Mouse (Mus musculus) lung, adult 2 months (tissue): ENCODE results near the gene Olfr823.
"Not testable (repeated sequence)": the region's sequence is repeated elsewhere in the genome, so short reads cannot be mapped to it uniquely, and the experiment has no call there.

Experiments
- CTCF ChIP-seq: fragments of 200-500 bp; IDR thresholded peaks from 2 replicates; pipeline ENCODE4 v1.5.1; 2011; ENCODE audit warnings: mild to moderate bottlenecking, low read length, control low read depth; ENCODE audit not compliant: insufficient read depth
- POLR2A ChIP-seq: fragments of 200-500 bp; IDR thresholded peaks from 2 replicates; pipeline ENCODE4 v1.6.1; 2011; ENCODE audit warnings: low read depth, mild to moderate bottlenecking, control low read depth, low read length, borderline replicate concordance; ENCODE audit errors: extremely low read depth

DNA sequence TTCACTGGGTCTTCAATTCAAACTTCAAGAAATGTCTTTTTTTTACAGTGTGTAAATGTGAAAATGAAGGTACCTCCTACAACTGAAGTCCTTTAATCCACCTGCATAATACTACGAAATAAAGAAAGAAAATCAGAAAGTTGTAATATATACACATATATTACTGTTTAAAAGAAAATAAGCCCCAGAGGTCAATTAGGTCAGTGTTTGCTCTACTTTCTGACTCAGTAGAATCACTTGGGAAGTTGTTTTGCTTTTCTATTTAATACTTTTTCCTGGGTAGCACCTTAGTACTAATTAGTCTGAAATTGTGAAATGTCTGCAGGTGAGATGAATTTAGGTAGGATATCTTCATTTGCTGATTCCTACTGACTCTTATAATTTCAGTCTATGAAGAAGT, at the start of gene Olfr823:
- not testable (repeated sequence) for TF ChIP-seq CTCF, POLR2A
